Mouse (Mus musculus): ENCODE measurements around the gene Cdkn1c. TPM values are rescaled to one million over a fixed set of nuclear protein-coding genes. Genes with fewer than 3 reads are reported as not detected.

Gene Cdkn1c
- polyA plus RNA-seq, 1 experiment from 2014 or later: 672 TPM

DNA sequence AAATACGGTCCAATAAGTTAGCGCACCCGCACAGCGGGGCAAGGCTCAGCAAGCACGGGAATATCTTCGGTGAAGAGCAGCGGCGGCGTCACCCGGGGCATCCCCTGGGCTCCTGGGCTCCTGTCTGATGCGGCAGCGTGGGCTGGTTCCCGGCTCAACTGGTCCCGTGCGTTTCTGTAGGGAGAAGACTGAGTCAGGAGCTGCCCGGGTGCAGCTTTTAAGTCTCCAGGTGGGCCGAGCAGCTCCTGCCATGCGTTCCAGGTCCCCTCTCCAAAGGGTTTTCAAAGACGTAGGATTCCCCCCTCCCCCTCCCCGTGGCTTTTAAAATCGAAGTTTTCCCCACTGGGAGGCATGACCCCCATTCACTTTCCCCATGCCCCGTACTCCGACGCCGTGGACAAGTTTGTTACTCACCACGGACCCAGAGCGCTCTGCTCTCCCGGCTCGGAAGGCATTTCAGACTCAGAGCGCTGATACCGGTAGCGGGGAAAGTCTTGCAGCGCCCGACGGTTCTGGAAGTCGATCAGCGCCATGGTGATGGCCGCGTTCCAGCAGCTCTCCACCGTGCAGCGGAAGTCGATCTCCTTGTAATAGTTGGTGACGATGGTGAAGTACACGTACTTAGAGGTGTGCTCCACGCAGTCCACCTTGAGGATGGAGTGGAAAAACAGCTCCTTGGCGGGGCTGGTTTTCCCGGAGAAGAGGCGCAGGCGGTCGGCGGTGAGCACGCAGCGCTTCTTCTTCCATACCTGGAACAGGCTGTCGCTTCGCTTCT, 41.0 kb upstream of the Cdkn1c start:
- Histone ChIP-seq H3K4me3 (ENCODE audit: low read depth, low read length) (peak overlapping the region; percentile 40), H3K4me2 (ENCODE audit: low read length) (peak overlapping the region; percentile 80), H3K9me3 (ENCODE audit: control insufficient read depth, low read length) (no peaks in the 10 kb centered on the region), H3K9ac (ENCODE audit: low read length) (peak overlapping the region; percentile 27; the same call in 1 of the 2 replicates), H3K4me1 (replicated peaks; ENCODE audit: control insufficient read depth, insufficient read depth, low read length) (peaks cover 5% of the 10 kb centered on the region), H3K27me3 (replicated peaks; ENCODE audit: control insufficient read depth, insufficient read depth, low read length) (peaks cover 46% of the 10 kb centered on the region), H3K27ac (ENCODE audit: low read depth) (no peak overlapping the region), H3K36me3 (ENCODE audit: control insufficient read depth, insufficient read depth, low read length) (no peaks in the 10 kb centered on the region)
- DNase-seq (ENCODE audit: low spot score): peak; percentile 81
- WGBS: 2% methylated on average over 55 of the region's 55 CpGs
- no peak; the same call in 1 of the 2 replicates for ATAC-seq (replicated peaks; ENCODE audit: low FRiP score, low TSS enrichment, low read depth)

DNA sequence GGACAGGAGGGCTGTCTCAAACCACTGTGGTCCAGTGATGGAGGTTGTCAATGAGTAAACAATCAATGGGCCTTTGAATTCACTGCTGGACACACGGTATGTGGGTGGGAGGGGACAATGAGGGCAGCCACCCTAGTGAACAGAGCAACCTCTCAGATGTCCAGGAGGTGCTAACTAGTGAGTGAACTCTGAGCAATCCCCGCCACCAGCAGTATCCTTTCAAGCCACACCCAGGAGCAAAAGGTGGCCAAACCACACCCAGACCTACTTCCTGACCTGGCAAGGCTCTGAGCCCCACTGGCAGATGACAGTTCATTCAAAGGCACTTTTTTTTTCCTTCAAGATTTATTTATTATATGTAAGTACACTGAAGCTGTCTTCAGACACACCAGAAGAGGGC, 40.1 kb upstream of the Cdkn1c start:
- H3K27ac ChIP-seq (ENCODE audit: low read depth): no peak overlapping the region
- ATAC-seq (replicated peaks; ENCODE audit: low FRiP score, low TSS enrichment, low read depth): no peak

DNA sequence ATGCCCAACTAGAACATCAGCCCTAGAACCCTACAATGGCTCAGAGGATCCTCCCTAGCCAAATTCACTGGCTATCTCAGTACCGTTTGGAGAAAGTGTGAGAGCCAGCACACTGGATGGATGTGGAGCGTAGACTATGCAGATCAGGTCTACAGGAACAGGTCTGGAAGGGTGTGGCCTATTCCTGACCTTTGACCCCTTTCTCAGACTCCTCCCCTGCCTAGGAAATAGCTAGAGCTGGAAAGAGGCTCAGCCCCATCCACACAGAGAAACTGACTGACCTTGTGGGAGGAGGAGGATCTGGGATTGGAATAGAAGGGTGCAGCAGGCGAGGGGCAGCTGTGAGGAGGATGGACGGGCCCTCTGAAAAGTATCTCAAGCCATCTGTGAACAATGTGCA, 37.7 kb upstream of the Cdkn1c start:
- WGBS: 89% methylated on average over 4 of the region's 4 CpGs
- ATAC-seq (replicated peaks; ENCODE audit: low FRiP score, low TSS enrichment, low read depth) (no peak), DNase-seq (ENCODE audit: low spot score) (no peak)
- H3K4me3 ChIP-seq (ENCODE audit: low read depth, low read length): no peak overlapping the region
- no peak overlapping the region for H3K27ac ChIP-seq (ENCODE audit: low read depth)
- H3K27me3 ChIP-seq (replicated peaks; ENCODE audit: control insufficient read depth, insufficient read depth, low read length): peaks cover 33% of the 10 kb centered on the region
- no peak overlapping the region for H3K9ac ChIP-seq (ENCODE audit: low read length)
- H3K4me2 ChIP-seq (ENCODE audit: low read length): no peak overlapping the region
- H3K36me3 ChIP-seq (ENCODE audit: control insufficient read depth, insufficient read depth, low read length): no peaks in the 10 kb centered on the region
- H3K9me3 ChIP-seq (ENCODE audit: control insufficient read depth, low read length): no peaks in the 10 kb centered on the region
- H3K4me1 ChIP-seq (replicated peaks; ENCODE audit: control insufficient read depth, insufficient read depth, low read length): peaks cover 5% of the 10 kb centered on the region

More for the DNA sequence above, 40.1 kb upstream of the Cdkn1c start:
- Histone ChIP-seq H3K4me1 (replicated peaks; ENCODE audit: control insufficient read depth, insufficient read depth, low read length) (peaks cover 5% of the 10 kb centered on the region), H3K36me3 (ENCODE audit: control insufficient read depth, insufficient read depth, low read length) (no peaks in the 10 kb centered on the region), H3K4me2 (ENCODE audit: low read length) (no peak overlapping the region), H3K27me3 (replicated peaks; ENCODE audit: control insufficient read depth, insufficient read depth, low read length) (peaks cover 46% of the 10 kb centered on the region), H3K4me3 (ENCODE audit: low read depth, low read length) (no peak overlapping the region), H3K9me3 (ENCODE audit: control insufficient read depth, low read length) (no peaks in the 10 kb centered on the region), H3K9ac (ENCODE audit: low read length) (no peak overlapping the region)
- no peak for DNase-seq (ENCODE audit: low spot score)
- WGBS: 37% methylated on average over 2 of the region's 2 CpGs

DNA sequence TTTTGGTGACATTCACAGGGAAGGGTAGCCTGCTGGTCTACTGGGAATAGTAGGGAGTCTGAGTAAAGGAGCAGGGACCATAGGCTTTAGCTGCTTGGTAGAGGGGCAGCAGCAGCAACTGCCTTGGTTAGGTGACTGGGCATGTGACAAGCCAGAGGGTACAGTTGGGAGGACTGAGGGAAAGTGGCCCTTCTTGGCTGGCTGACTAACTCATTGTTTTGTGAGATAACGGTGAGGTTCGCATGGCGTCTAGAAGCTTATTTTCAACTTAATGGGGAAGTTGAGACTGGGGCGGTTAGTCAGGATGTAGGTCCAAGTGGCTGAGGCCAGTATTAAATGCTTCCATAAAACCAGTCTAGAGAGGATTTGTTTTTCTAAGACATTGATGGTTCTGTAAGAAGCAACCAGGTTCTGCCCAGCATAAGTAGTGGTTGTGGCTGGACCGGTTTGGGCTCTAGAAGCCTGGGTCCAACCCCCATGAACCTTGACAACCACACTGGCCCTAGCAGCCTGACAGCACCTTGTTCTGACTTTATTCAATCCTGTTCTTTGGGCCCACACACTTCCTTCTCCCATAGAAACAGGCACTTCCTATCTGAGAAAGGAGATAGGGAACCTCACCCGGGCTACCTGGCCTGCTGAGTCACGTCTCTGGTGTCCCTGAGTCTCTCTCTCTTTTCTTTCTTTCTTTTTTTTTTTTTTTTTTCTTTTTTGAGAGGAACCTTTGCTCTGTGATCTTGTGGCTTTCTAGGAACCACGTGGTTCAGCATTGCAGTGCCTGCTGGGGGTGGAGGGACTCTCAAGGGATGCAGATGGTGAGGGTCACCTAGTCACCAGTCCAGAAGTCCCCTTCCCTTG, 34.5 kb upstream of the Cdkn1c start:
- DNase-seq (ENCODE audit: low spot score): no peak
- Histone ChIP-seq H3K4me3 (ENCODE audit: low read depth, low read length) (no peak overlapping the region), H3K4me2 (ENCODE audit: low read length) (no peak overlapping the region), H3K9ac (ENCODE audit: low read length) (no peak overlapping the region), H3K9me3 (ENCODE audit: control insufficient read depth, low read length) (no peaks in the 10 kb centered on the region), H3K36me3 (ENCODE audit: control insufficient read depth, insufficient read depth, low read length) (no peaks in the 10 kb centered on the region), H3K4me1 (replicated peaks; ENCODE audit: control insufficient read depth, insufficient read depth, low read length) (no peaks in the 10 kb centered on the region), H3K27me3 (replicated peaks; ENCODE audit: control insufficient read depth, insufficient read depth, low read length) (peaks cover 4% of the 10 kb centered on the region), H3K27ac (ENCODE audit: low read depth) (no peak overlapping the region)
- WGBS: 71% methylated on average over 8 of the region's 8 CpGs
- no peak for ATAC-seq (replicated peaks; ENCODE audit: low FRiP score, low TSS enrichment, low read depth)

DNA sequence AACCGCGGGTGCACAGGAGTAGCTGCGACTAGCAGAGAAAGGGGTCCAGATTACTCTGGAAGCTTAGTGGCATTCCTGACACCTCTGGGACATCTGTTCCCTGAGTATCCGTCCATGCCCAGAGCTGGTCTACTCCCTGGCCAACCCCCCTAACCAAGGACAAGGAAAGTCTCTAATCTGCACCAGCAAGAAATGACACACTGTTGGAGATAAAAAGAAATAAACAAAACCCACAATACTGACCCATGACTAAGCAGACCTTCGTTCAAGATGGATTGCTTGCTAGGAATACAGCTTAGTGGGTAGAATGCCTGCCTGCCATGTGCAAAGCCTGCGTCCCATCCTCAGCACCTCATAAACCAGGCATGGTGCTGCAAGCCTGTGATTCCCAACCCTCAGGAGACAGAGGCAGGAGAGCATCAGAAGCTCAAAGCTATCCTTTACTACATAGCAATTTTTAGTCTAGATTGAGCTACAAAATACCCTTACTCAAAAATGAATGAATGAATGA, 32.8 kb upstream of the Cdkn1c start:
- no peaks in the 10 kb centered on the region for H3K4me1 ChIP-seq (replicated peaks; ENCODE audit: control insufficient read depth, insufficient read depth, low read length)
- 77% methylated on average over 6 of the region's 6 CpGs for WGBS
- DNase-seq (ENCODE audit: low spot score) (no peak), ATAC-seq (replicated peaks; ENCODE audit: low FRiP score, low TSS enrichment, low read depth) (no peak)
- no peaks in the 10 kb centered on the region for H3K36me3 ChIP-seq (ENCODE audit: control insufficient read depth, insufficient read depth, low read length)
- no peak overlapping the region for H3K4me2 ChIP-seq (ENCODE audit: low read length)
- H3K9me3 ChIP-seq (ENCODE audit: control insufficient read depth, low read length): no peaks in the 10 kb centered on the region
- no peak overlapping the region for H3K27ac ChIP-seq (ENCODE audit: low read depth)
- no peak overlapping the region for H3K9ac ChIP-seq (ENCODE audit: low read length)
- no peak overlapping the region for H3K4me3 ChIP-seq (ENCODE audit: low read depth, low read length)
- H3K27me3 ChIP-seq (replicated peaks; ENCODE audit: control insufficient read depth, insufficient read depth, low read length): no peaks in the 10 kb centered on the region

DNA sequence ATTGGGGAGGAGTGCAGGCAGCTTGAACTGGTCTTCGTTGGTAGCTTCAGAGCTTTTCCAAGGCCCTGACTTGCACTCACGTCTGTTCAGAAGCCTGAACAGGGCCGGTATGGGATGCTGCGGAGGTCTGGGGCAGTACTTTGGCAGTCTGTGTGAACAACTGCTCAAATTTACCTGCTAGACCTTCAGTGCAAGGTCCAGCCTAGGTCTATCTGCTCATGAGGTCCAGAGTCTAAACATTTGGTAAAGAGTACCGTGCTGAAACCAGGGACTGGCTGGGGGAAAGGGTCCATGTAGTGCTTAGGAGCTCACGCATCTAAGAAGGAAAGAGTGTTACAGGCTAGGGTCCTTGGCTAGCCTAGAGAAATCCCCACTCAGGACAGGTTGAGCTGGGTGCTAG, 28.9 kb upstream of the Cdkn1c start:
- Histone ChIP-seq H3K27ac (ENCODE audit: low read depth) (no peak overlapping the region), H3K27me3 (replicated peaks; ENCODE audit: control insufficient read depth, insufficient read depth, low read length) (no peaks in the 10 kb centered on the region), H3K4me2 (ENCODE audit: low read length) (no peak overlapping the region), H3K4me1 (replicated peaks; ENCODE audit: control insufficient read depth, insufficient read depth, low read length) (no peaks in the 10 kb centered on the region), H3K4me3 (ENCODE audit: low read depth, low read length) (no peak overlapping the region), H3K9me3 (ENCODE audit: control insufficient read depth, low read length) (no peaks in the 10 kb centered on the region), H3K9ac (ENCODE audit: low read length) (no peak overlapping the region), H3K36me3 (ENCODE audit: control insufficient read depth, insufficient read depth, low read length) (no peaks in the 10 kb centered on the region)
- ATAC-seq (replicated peaks; ENCODE audit: low FRiP score, low TSS enrichment, low read depth): no peak
- no peak for DNase-seq (ENCODE audit: low spot score)
- WGBS: 82% methylated on average over 6 of the region's 6 CpGs

DNA sequence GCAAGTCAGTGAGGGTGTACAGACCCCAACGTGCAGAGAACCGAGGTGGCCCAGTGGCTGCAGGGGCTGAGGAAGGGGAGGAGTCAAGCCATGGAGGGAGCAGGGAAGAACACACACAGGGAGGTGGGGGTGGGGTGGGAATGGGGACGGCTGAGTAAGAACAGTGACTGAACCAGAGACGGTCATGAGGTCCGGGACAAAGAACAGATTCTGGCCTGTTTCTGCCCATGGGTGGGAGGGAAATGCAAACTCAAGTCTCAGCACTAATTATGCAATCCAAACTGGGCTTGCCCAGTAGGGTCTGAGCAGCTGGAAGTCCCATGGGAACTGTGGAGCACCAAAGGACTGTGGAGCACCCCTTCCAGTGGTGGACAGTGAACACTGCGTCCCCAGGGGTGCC, 21.7 kb upstream of the Cdkn1c start:
- Histone ChIP-seq H3K4me2 (ENCODE audit: low read length) (no peak overlapping the region), H3K27me3 (replicated peaks; ENCODE audit: control insufficient read depth, insufficient read depth, low read length) (no peaks in the 10 kb centered on the region), H3K27ac (ENCODE audit: low read depth) (no peak overlapping the region), H3K36me3 (ENCODE audit: control insufficient read depth, insufficient read depth, low read length) (no peaks in the 10 kb centered on the region), H3K9me3 (ENCODE audit: control insufficient read depth, low read length) (no peaks in the 10 kb centered on the region), H3K9ac (ENCODE audit: low read length) (no peak overlapping the region), H3K4me3 (ENCODE audit: low read depth, low read length) (no peak overlapping the region), H3K4me1 (replicated peaks; ENCODE audit: control insufficient read depth, insufficient read depth, low read length) (0 out of 2 replicates have a peak, but pooled peaks cover 7% of the 10 kb centered on the region)
- 8% methylated on average over 6 of the region's 6 CpGs for WGBS
- no peak for DNase-seq (ENCODE audit: low spot score)
- ATAC-seq (replicated peaks; ENCODE audit: low FRiP score, low TSS enrichment, low read depth): no peak; the same call in 1 of the 2 replicates

DNA sequence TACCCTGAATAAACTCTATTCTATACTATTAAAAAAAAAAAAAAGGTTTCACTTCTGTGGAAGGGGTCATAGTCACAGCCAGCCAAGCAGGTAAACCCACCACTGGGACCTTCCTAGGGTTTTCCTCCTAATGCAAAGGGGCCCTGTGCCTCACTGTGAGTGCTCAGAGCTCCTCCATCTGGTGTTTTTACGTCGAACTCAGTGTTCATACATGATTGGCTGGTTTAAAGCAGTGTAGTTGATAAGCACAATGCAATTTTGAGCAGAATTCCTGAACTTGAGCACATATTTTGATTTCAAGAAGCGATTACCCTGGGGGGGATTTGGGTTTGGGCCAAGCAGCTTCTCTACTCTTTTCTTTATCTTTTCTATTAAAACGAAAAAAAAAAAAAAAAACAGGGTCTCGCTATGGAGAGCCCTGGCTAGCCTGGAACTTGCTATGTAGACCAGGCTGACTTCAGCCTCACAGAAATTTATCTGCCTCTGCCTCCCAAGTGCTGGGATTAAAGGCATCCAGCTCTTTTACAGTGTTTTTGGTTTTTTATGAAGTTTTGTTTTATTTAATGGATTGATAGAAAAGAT, 21.0 kb upstream of the Cdkn1c start:
- no peak overlapping the region for H3K9ac ChIP-seq (ENCODE audit: low read length)
- H3K36me3 ChIP-seq (ENCODE audit: control insufficient read depth, insufficient read depth, low read length): no peaks in the 10 kb centered on the region
- H3K9me3 ChIP-seq (ENCODE audit: control insufficient read depth, low read length): no peaks in the 10 kb centered on the region
- no peak overlapping the region for H3K4me3 ChIP-seq (ENCODE audit: low read depth, low read length)
- no peaks in the 10 kb centered on the region for H3K27me3 ChIP-seq (replicated peaks; ENCODE audit: control insufficient read depth, insufficient read depth, low read length)
- no peak overlapping the region for H3K27ac ChIP-seq (ENCODE audit: low read depth)
- no peak for DNase-seq (ENCODE audit: low spot score)
- H3K4me2 ChIP-seq (ENCODE audit: low read length): no peak overlapping the region
- 51% methylated on average over 5 of the region's 5 CpGs for WGBS
- ATAC-seq (replicated peaks; ENCODE audit: low FRiP score, low TSS enrichment, low read depth): no peak
- H3K4me1 ChIP-seq (replicated peaks; ENCODE audit: control insufficient read depth, insufficient read depth, low read length): 0 out of 2 replicates have a peak, but pooled peaks cover 7% of the 10 kb centered on the region
